Mouse (Mus musculus): Measurements from ENCODE around the gene D8Ertd738e.
"Not testable (repeated sequence)": the region's sequence is repeated elsewhere in the genome, so short reads cannot be mapped to it uniquely, and the experiment has no call there.

Gene D8Ertd738e

GRCm38 (mm10) chr8:84249257-84250170 is at the start of gene D8Ertd738e:
Gene D8Ertd738e, minus strand, starts transcription at chr8:84249719.
- DNase-seq = peak; percentile 78

GRCm38 (mm10) chr8:84297029-84297785 is 47.7 kb upstream of the D8Ertd738e start:
- DNase-seq = no peak

- DNase-seq = peak; percentile 81
Measured at GRCm38 (mm10) chr8:84291688-84292087, 42.2 kb upstream of the D8Ertd738e start.

- DNase-seq = peak; percentile 60
Measured at GRCm38 (mm10) chr8:84291086-84291485, 41.6 kb upstream of the D8Ertd738e start.

- no peak for DNase-seq
Measured at GRCm38 (mm10) chr8:84288892-84289291, 39.4 kb upstream of the D8Ertd738e start.

GRCm38 (mm10) chr8:84285665-84286064 is 36.1 kb upstream of the D8Ertd738e start:
- DNase-seq = not testable (repeated sequence)

- DNase-seq = no peak
Measured at GRCm38 (mm10) chr8:84284608-84285063, 35.1 kb upstream of the D8Ertd738e start.

GRCm38 (mm10) chr8:84280777-84281176 is 31.3 kb upstream of the D8Ertd738e start:
- no peak for DNase-seq

GRCm38 (mm10) chr8:84276447-84276846 is 26.9 kb upstream of the D8Ertd738e start:
- DNase-seq = no peak

- no peak for DNase-seq
Measured at GRCm38 (mm10) chr8:84273968-84274367, 24.4 kb upstream of the D8Ertd738e start.

GRCm38 (mm10) chr8:84272302-84272701 is 22.8 kb upstream of the D8Ertd738e start:
- DNase-seq = no peak

GRCm38 (mm10) chr8:84269950-84270773 is 20.6 kb upstream of the D8Ertd738e start, which contains the start of gene Ccdc130:
Gene Ccdc130, minus strand, starts transcription at chr8:84270380.
- peak; percentile 100 for DNase-seq

- DNase-seq = no peak
Measured at GRCm38 (mm10) chr8:84261098-84261497, 11.6 kb upstream of the D8Ertd738e start.

- DNase-seq = peak; percentile 79
Measured at GRCm38 (mm10) chr8:84256822-84257610, 7.5 kb upstream of the D8Ertd738e start, which contains the start of gene Mri1. Gene Mri1, minus strand, starts transcription at chr8:84257326.

- DNase-seq = peak; percentile 43
Measured at GRCm38 (mm10) chr8:84256458-84256821, 6.9 kb upstream of the D8Ertd738e start.

- DNase-seq = no peak
Measured at GRCm38 (mm10) chr8:84255858-84256257, 6.3 kb upstream of the D8Ertd738e start.

GRCm38 (mm10) chr8:84241821-84242220 is 7.7 kb downstream of the D8Ertd738e start:
- no peak for DNase-seq

- DNase-seq = no peak
Measured at GRCm38 (mm10) chr8:84241167-84241566, 8.4 kb downstream of the D8Ertd738e start.

GRCm38 (mm10) chr8:84237542-84238229 is 11.8 kb downstream of the D8Ertd738e start:
- DNase-seq = no peak

- DNase-seq = peak; percentile 99
Measured at GRCm38 (mm10) chr8:84236998-84237473, 12.5 kb downstream of the D8Ertd738e start, which contains the start of gene Zswim4. Gene Zswim4, minus strand, starts transcription at chr8:84237055.

Data from cerebellum, adult 8-10 months (tissue).